Mouse (Mus musculus): ENCODE results near the gene Gtf3c5.

Gtf3c5 gene

DNA sequence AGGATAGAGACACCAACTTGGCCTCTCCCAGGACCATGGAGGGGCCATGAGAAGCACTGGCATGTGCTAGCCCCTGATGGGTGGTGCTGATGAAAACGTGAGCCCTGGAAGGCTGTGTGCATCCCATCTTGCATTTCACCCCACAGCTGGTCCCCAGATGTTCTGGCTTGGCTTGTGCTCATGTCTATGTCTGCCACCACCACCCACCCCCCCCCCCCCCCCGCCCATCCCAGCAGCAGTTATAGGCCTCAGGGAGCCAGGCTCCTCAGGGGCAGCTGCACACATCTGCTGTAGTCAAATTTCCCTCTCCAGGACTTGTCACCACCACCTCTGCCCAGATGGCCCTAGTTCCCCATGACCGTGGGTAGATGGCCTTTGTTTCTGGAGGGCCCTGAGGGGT lies 13.6 kb downstream of the Gtf3c5 start:
- DNase-seq, result no peak

- no peak for DNase-seq
These were observed 17.0 kb downstream of the Gtf3c5 start for GRCm38 (mm10) chr2:28566545-28566944.

- DNase-seq, result no peak
These were observed 19.2 kb downstream of the Gtf3c5 start for GRCm38 (mm10) chr2:28564380-28564779.

GRCm38 (mm10) chr2:28563830-28564229 lies 19.7 kb downstream of the Gtf3c5 start:
- no peak for DNase-seq

DNA sequence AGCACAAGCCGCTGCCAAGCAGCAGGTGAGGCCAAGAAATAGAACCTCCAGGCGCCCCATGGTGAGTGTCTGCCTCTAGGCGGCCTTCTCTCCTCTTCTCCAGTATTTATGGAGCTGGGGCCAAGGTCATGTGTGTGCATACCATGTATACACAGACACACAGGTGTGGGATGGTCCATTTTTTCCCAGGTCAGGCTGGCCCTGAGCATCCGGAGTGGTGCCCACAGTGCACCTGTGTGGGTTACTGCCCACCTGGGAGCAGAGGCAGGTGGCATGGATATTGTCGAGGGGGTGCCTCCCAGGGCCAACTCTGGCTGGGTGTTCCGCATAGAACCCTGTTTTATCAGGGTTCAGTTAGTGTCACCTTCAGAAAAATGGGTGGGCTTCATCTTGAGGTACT lies 20.2 kb downstream of the Gtf3c5 start, which contains the start of gene Cel:
Gene Cel, minus strand, starts transcription at position 101 of the 400 bp plus-strand sequence.
- DNase-seq, result no peak

- no peak for DNase-seq
These were observed 26.1 kb downstream of the Gtf3c5 start for GRCm38 (mm10) chr2:28557452-28557851.

GRCm38 (mm10) chr2:28552301-28552700 lies 31.2 kb downstream of the Gtf3c5 start:
- no peak for DNase-seq

GRCm38 (mm10) chr2:28549157-28549556 lies 34.4 kb downstream of the Gtf3c5 start:
- no peak for DNase-seq

GRCm38 (mm10) chr2:28547237-28548172 lies 36.0 kb downstream of the Gtf3c5 start:
- DNase-seq, result peak; percentile 76 to 83

GRCm38 (mm10) chr2:28546560-28546959 lies 37.0 kb downstream of the Gtf3c5 start:
- no peak for DNase-seq

DNA sequence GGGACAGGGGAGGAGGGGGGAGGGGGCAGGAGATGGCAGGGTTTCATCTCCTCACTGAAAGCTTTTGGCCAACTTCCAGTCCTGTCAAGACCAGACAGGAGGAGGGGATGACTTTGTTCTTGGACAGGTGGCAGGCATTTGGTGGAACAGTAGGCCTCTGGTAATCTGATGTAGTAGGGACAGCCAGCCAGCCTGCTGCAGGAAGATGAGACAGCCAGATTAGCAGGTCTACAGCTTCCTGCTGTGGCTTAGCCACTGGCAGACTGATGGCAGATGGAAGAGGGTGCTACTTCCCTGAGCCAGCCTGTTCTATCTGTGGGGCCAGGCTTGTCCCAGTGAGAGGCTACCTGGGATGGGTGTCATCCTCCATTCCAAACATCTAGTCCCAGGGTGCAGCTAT lies 37.6 kb downstream of the Gtf3c5 start:
- DNase-seq, result no peak

DNA sequence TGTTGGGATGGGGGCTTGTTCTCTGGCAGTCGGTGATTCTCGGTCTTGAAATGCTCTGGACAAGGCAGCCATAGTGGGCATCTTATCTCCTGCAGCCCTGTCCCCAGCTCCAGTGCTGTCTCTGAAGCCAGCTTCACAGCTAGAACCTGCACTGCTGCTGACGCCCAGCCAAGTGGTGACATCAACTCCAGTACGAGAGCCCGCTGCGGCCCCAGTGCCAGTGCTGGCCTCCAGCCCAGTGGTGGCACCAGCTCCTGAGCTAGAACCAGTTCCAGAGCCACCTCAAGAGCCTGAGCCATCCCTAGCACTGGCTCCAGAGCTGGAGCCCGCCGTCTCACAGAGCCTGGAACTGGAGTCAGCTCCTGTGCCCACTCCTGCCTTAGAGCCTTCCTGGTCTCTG lies 39.7 kb downstream of the Gtf3c5 start:
- DNase-seq, result no peak

DNA sequence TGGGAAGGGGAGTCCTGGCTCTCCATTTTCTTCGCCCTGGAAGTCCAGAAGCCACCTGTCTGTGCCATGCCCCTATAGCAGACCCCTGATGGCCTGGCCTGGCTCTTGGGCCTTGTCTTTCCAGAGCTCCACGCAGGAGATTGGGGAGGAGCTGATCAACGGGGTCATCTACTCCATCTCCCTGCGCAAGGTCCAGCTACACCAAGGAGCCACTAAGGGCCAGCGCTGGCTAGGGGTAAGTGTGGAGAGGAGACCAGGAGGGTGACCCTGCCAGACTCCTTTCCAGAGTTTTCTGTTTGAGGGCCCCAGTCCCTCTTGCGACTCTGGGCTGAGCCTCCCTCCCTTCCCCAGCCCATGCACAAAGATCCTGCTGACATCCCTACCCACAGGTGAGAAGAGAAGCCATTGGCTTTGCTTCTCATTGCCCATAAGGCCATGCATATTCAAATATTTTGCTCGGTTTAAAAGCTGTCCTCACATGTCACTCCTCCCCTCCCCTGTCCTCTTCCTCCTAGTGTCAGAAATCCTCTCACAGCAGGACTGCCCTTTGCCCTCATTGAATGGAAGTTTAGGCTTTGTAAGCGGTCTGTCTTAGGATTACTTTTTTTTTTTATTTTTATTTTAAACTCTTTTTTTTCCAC lies 42.8 kb downstream of the Gtf3c5 start:
- DNase-seq, result no peak

GRCm38 (mm10) chr2:28539949-28540348 lies 43.6 kb downstream of the Gtf3c5 start:
- peak; percentile 42 to 55 for DNase-seq

DNA sequence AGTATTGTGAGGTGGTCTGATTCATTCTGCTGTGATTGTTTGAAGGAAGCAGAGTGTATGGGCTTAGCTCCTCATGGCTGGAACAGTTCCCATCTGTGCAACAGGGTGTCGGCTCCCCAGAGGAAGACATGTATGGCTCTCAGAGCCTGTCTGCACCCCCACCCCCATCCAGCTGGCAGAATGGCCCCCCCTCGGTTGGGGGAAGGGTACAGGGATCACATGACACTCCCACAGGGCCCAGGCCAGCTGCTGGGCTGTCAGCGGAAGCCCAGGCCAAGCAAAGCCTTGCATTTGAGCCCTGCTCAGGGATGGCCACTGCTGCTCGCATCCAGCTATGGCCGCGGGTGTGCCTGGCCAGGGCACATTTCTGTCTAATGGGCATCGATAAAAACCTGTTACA lies 44.3 kb downstream of the Gtf3c5 start:
- DNase-seq, result peak in 1 of 2 experiments; percentile 37

- DNase-seq, result no peak
These were observed 44.8 kb downstream of the Gtf3c5 start for GRCm38 (mm10) chr2:28538817-28539128.

DNA sequence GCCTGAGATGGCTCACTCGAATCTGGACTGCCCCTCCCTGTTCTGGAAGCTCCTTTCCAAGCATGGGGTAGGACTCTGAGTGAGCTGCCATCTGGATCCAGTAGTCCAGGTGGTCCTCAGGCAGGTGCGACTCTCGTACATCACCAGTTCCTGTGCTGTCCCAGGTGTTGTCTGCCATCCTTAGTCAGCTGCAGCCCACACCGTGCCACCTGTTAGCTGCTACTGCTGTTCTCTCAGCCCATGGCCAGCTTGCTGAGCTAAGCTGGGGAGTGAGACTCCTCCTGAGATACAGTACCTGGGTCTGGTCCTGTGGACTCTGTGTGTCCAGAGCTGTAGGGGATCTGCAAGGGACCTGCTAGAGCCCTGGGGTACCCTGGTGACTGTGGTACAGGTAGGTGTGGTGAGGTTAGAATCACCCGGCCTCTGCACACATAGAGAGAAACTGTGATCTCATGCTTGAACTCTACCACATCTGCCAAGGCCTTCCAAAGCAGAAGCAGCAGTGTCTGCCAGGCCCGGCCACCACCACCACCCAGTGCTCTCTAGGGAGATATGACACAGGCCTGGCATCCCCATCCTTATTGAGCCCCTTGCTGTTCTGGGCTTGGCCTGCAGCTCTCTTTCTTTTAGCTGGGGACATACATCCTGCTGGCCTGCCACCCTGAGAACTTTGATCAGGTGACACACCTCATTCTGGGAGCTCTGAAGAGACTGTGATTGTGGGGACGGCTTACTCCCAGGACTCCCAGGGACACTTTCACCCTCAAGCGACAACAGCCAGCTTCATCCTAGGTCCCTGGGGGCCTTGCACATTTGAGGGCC lies 45.3 kb downstream of the Gtf3c5 start:
- no peak for DNase-seq

DNA sequence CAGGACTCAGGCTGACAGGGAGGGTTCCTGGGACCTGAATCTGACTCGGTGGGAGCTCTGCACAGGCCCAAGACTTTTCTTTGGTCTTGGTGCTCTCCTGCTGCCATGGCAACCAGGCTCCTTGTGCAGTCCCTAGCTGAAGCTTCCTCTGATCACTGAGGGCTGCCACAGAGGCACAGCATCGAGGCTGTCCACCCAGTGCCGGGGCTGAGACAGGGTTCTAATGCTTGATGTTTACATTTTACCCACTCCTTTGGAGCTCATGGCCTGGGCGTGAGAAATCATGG lies 46.0 kb downstream of the Gtf3c5 start:
- no peak for DNase-seq

DNA sequence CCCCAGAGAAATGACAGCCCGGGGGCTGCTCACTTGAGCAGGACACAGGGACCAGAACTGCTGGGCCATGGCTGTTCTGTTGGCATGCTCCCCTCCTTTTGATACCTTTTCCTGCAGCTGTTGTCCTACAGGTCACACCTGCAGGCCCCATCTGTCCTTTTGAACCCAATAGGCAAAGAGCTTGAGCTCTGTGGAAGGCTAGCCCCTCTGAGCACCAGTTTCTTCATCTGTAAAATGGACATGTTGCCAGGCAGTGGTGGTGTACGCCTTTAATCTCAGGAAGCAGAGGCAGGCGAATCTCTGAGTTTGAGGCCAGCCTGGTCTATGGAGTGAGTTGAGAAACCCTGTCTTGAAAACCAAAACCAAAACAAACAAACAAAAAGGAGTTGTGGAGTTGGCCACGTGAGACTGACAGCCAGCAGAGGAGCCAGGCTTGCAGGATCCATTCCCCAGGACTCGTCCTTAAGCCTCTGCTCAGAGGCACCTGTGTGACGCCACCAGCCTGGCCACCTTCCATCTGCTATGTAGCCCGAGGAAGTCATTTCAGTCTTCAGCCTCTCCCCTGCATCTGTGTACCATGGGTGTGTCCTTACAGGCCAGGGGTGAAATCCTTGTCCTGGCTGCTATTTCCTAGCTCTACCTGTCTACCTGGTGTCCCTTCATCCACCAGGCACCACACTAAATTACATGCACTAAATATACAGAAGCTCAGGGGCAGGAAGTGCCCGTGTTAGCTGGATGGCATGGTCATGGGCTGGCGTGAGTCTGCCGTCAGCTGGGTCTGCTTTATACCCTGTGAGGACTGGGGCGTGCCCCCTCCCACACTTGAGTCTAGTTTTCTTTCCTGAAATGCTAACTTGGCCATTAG lies 46.6 kb downstream of the Gtf3c5 start:
- DNase-seq, result no peak

DNA sequence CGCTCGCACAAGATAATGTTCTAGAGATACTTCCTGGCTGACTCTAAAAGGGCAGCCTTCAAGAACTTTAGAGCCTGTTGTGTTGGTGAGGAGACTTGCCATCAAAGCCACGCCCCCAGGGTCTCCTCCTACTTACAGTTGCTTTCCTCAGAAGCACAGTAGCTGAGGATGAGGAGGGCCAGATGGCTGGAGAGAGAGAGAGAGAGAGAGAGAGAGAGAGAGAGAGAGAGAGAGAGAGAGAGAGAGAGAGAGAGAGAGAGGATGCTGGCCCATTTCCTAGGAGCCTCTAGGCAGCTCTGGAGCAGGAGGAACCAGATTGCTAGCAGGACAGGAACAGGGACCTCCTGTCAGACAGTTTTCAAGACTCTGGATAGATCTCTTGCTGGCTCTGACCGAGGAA lies 47.4 kb downstream of the Gtf3c5 start:
- no peak for DNase-seq

- no peak for DNase-seq
These were observed 47.9 kb downstream of the Gtf3c5 start for GRCm38 (mm10) chr2:28535650-28536049.

- DNase-seq, result no peak
These were observed 48.3 kb downstream of the Gtf3c5 start for GRCm38 (mm10) chr2:28535263-28535540.
